Mouse (Mus musculus) kidney, postnatal 25 days (tissue): Measurements from ENCODE around the gene Ak8.

Experiments
- DNase-seq, 2 experiments: peaks; one replicate each; pipeline ENCODE4 v3.0.0; 2021; ENCODE audit warnings: mixed read lengths in 2 of 2

The Ak8 gene

GRCm38 (mm10) chr2:28737112-28737511, 37.1 kb downstream of the Ak8 start:
- DNase-seq: no peak

- no peak for DNase-seq
Measured at GRCm38 (mm10) chr2:28740159-28740558, 40.2 kb downstream of the Ak8 start.

GRCm38 (mm10) chr2:28742701-28743100, 42.7 kb downstream of the Ak8 start:
- no peak for DNase-seq

- no peak for DNase-seq
Measured at GRCm38 (mm10) chr2:28746682-28747332, 46.8 kb downstream of the Ak8 start.

GRCm38 (mm10) chr2:28747705-28748104, 47.7 kb downstream of the Ak8 start:
- no peak for DNase-seq

GRCm38 (mm10) chr2:28751186-28751585, 51.2 kb downstream of the Ak8 start:
- no peak for DNase-seq

- no peak for DNase-seq
Measured at GRCm38 (mm10) chr2:28751658-28752057, 51.7 kb downstream of the Ak8 start.

- no peak for DNase-seq
Measured at GRCm38 (mm10) chr2:28752388-28752787, 52.4 kb downstream of the Ak8 start.

GRCm38 (mm10) chr2:28755451-28755850, 55.5 kb downstream of the Ak8 start:
- DNase-seq: peak; percentile 75 to 87

- DNase-seq: peak; percentile 63 to 81
Measured at GRCm38 (mm10) chr2:28756201-28756600, 56.2 kb downstream of the Ak8 start.

GRCm38 (mm10) chr2:28759441-28759840, 59.5 kb downstream of the Ak8 start:
- DNase-seq: no peak

GRCm38 (mm10) chr2:28766590-28766989, 66.6 kb downstream of the Ak8 start:
- DNase-seq: no peak

- no peak for DNase-seq
Measured at GRCm38 (mm10) chr2:28767041-28767440, 67.1 kb downstream of the Ak8 start.

- DNase-seq: peak; percentile 69 to 74
Measured at GRCm38 (mm10) chr2:28770697-28771096, 70.7 kb downstream of the Ak8 start.

- DNase-seq: no peak
Measured at GRCm38 (mm10) chr2:28774073-28774472, 74.1 kb downstream of the Ak8 start.

- DNase-seq: no peak
Measured at GRCm38 (mm10) chr2:28776728-28777127, 76.8 kb downstream of the Ak8 start.

GRCm38 (mm10) chr2:28780001-28780782, 80.2 kb downstream of the Ak8 start:
- DNase-seq: no peak

- DNase-seq: no peak
Measured at GRCm38 (mm10) chr2:28781310-28781709, 81.3 kb downstream of the Ak8 start.

- no peak for DNase-seq
Measured at GRCm38 (mm10) chr2:28786355-28787066, 86.5 kb downstream of the Ak8 start.

GRCm38 (mm10) chr2:28787067-28787619, 87.2 kb downstream of the Ak8 start:
- DNase-seq: no peak

- DNase-seq: peak; percentile 26 to 46
Measured at GRCm38 (mm10) chr2:28792931-28793610, 93.1 kb downstream of the Ak8 start.

GRCm38 (mm10) chr2:28794623-28795022, 94.7 kb downstream of the Ak8 start:
- no peak for DNase-seq

GRCm38 (mm10) chr2:28796298-28796697, 96.3 kb downstream of the Ak8 start:
- DNase-seq: no peak
